Mouse (Mus musculus) liver, embryonic 16.5 days (tissue): ENCODE results near the gene Ptp4a2. TPM values are rescaled to one million over a fixed set of nuclear protein-coding genes. Genes with fewer than 3 reads are reported as not detected.
"Not testable (repeated sequence)": the region's sequence is repeated elsewhere in the genome, so short reads cannot be mapped to it uniquely, and the experiment has no call there.

ENCODE experiments used
- ATAC-seq: fragments of 200-750 bp; cut with Nextera tagmentation; 2 replicates; pipeline ENCODE4 v1.8.0; 2017; ENCODE audit warnings: low read depth, mild to moderate bottlenecking, moderate number of reproducible peaks, moderate library complexity
- H3K27ac ChIP-seq: fragments of 300-500 bp; sonication (generic); 2 replicates; pipeline ENCODE4 v1.5.1; 2014; ENCODE audit warnings: mild to moderate bottlenecking, low read length
- H3K27me3 ChIP-seq: fragments of 300-500 bp; sonication (generic); 2 replicates; pipeline ENCODE4 v1.6.1; 2014; ENCODE audit warnings: low read depth, low read length, mixed read lengths; ENCODE audit not compliant: control insufficient read depth, insufficient read depth
- H3K36me3 ChIP-seq: fragments of 300-500 bp; sonication (generic); 2 replicates; pipeline ENCODE4 v1.6.1; 2014; ENCODE audit warnings: mild to moderate bottlenecking; ENCODE audit not compliant: control insufficient read depth, insufficient read depth
- H3K4me1 ChIP-seq: fragments of 300-500 bp; sonication (generic); 2 replicates; pipeline ENCODE4 v1.6.1; 2014; ENCODE audit warnings: low read depth, low read length, mixed read lengths; ENCODE audit not compliant: control insufficient read depth
- H3K4me2 ChIP-seq: fragments of 300-500 bp; sonication (generic); 2 replicates; pipeline ENCODE4 v1.6.1; 2014; ENCODE audit warnings: low read depth, low read length, mixed read lengths
- H3K4me3 ChIP-seq: fragments of 300-500 bp; sonication (generic); 2 replicates; pipeline ENCODE4 v1.5.1; 2014; ENCODE audit warnings: low read depth, mild to moderate bottlenecking, low read length
- H3K9ac ChIP-seq: fragments of 300-500 bp; sonication (generic); 2 replicates; pipeline ENCODE4 v1.6.1; 2014; ENCODE audit warnings: low read depth, low read length
- H3K9me3 ChIP-seq: fragments of 300-500 bp; sonication (generic); replicated peaks from 2 replicates; pipeline ENCODE4 v1.6.1; 2016; ENCODE audit warnings: low read length; ENCODE audit not compliant: control insufficient read depth
- WGBS: fragments of 180-500 bp; shearing (Covaris S2); extraction: QIAGEN DNeasy Blood & Tissue Kit; methylation state at CpG from one replicate; pipeline ENCODE4 v1.1.7; 2014; ENCODE audit not compliant: insufficient replicate concordance; 5-methylcytosine and 5-hydroxymethylcytosine counted together
- polyA plus RNA-seq: library from polyadenylated mRNA; unstranded; fragments of >200 nt; fragmentation: Nextera tagmentation; extraction: Ambion mirVana; gene quantifications from 2 replicates; pipeline ENCODE4 v1.2.1, GENCODE M21; 2015

The Ptp4a2 gene
- polyA plus RNA-seq: 143 and 159 TPM in 2 replicates

GRCm38 (mm10) chr4:129810798-129811604 lies at the start of gene Ptp4a2:
Gene Ptp4a2 (plus strand): TSS chr4:129811219.
- WGBS: 1% methylated on average over 35 of the region's 35 CpGs
- no peaks in the 10 kb centered on the region for H3K36me3 ChIP-seq
- peak within 1 kb of the TSS; percentile 47 for H3K9ac ChIP-seq
- peaks cover 20% of the 10 kb centered on the region for H3K27me3 ChIP-seq
- H3K27ac ChIP-seq: peak within 1 kb of the TSS; percentile 68
- ATAC-seq: peak; percentile 68
- H3K4me3 ChIP-seq: peak within 1 kb of the TSS; percentile 53
- no peaks in the 10 kb centered on the region for H3K9me3 ChIP-seq
- peaks cover 10% of the 10 kb centered on the region for H3K4me1 ChIP-seq
- H3K4me2 ChIP-seq: peak within 1 kb of the TSS; percentile 60

DNA sequence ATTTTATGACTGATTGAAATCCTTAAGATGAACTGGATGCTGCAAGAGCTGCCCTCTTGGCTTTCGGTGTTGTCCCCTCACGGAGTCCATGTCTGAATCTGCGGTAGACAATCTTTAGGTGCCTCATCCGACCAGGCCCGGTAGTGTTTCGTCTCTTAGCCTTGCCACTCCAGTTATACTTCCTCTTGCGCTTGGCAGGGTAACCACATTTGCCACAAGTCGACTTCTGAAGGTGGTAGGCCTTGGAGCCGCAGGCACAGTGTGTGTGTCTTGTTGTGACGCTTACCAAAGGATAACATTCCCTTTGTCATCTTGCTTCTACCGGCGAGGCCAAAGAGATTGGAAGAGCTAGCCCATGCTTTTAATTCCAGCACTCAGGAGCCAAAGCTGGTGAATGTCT lies 49.4 kb upstream of the Ptp4a2 start:
- Histone ChIP-seq H3K27ac (no peak overlapping the region), H3K27me3 (no peaks in the 10 kb centered on the region), H3K4me2 (no peak overlapping the region), H3K36me3 (no peaks in the 10 kb centered on the region), H3K4me1 (no peaks in the 10 kb centered on the region), H3K9ac (no peak overlapping the region), H3K4me3 (no peak overlapping the region), H3K9me3 (no peaks in the 10 kb centered on the region)
- WGBS: 27% methylated on average over 12 of the region's 12 CpGs
- no peak for ATAC-seq

- not testable (repeated sequence) for H3K9me3 ChIP-seq, H3K4me2 ChIP-seq, H3K27ac ChIP-seq, H3K36me3 ChIP-seq, H3K27me3 ChIP-seq, H3K9ac ChIP-seq, ATAC-seq, H3K4me1 ChIP-seq, H3K4me3 ChIP-seq
- WGBS: 82% methylated on average over 1 of the region's 1 CpGs
These were observed 48.5 kb upstream of the Ptp4a2 start for GRCm38 (mm10) chr4:129762496-129762895.

DNA sequence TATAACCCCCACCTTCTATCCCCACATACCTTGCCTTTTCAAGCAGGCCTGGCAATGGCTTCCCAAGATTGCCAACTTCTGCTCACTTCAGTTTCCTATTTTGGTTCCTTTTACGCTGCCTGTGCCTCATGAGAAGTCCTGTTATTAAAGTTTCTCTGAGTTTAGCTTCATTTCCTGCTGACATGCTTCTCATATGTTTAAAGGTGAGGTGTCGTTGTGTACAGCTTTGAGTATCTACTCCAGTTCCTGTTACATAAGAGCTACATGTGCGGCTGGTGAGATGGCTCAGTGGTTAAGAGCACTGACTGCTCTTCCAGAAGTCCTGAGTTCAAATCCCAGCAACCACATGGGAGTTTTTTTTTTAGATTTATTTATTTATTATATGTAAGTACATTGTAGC lies 45.7 kb upstream of the Ptp4a2 start:
- ATAC-seq: no peak
- 62% methylated on average over 3 of the region's 3 CpGs for WGBS
- Histone ChIP-seq H3K4me1 (no peaks in the 10 kb centered on the region), H3K36me3 (no peaks in the 10 kb centered on the region), H3K27me3 (no peaks in the 10 kb centered on the region), H3K27ac (no peak overlapping the region), H3K4me3 (no peak overlapping the region), H3K4me2 (no peak overlapping the region), H3K9me3 (no peaks in the 10 kb centered on the region), H3K9ac (no peak overlapping the region)

GRCm38 (mm10) chr4:129767782-129768181 lies 43.2 kb upstream of the Ptp4a2 start:
- no peak overlapping the region for H3K4me3 ChIP-seq
- no peaks in the 10 kb centered on the region for H3K36me3 ChIP-seq
- peaks cover 15% of the 10 kb centered on the region for H3K27me3 ChIP-seq
- 76% methylated on average over 8 of the region's 8 CpGs for WGBS
- no peak overlapping the region for H3K27ac ChIP-seq
- no peaks in the 10 kb centered on the region; the same call in 1 of the 2 replicates for H3K4me1 ChIP-seq
- H3K4me2 ChIP-seq: no peak overlapping the region
- no peak overlapping the region for H3K9ac ChIP-seq
- H3K9me3 ChIP-seq: no peaks in the 10 kb centered on the region
- no peak for ATAC-seq

- 24% methylated on average over 3 of the region's 3 CpGs for WGBS
- H3K4me2 ChIP-seq, H3K9me3 ChIP-seq, H3K36me3 ChIP-seq, ATAC-seq, H3K27ac ChIP-seq, H3K4me3 ChIP-seq, H3K9ac ChIP-seq, H3K4me1 ChIP-seq: not testable (repeated sequence)
- peaks cover 15% of the 10 kb centered on the region for H3K27me3 ChIP-seq
These were observed 42.3 kb upstream of the Ptp4a2 start for GRCm38 (mm10) chr4:129768742-129769141.

GRCm38 (mm10) chr4:129770600-129770999 lies 40.4 kb upstream of the Ptp4a2 start:
- peaks cover 15% of the 10 kb centered on the region for H3K27me3 ChIP-seq
- H3K4me1 ChIP-seq: no peaks in the 10 kb centered on the region; the same call in 1 of the 2 replicates
- H3K36me3 ChIP-seq: no peaks in the 10 kb centered on the region
- WGBS: 20% methylated on average over 6 of the region's 6 CpGs
- H3K27ac ChIP-seq: no peak overlapping the region
- no peak for ATAC-seq
- H3K4me3 ChIP-seq: no peak overlapping the region
- H3K4me2 ChIP-seq: no peak overlapping the region
- H3K9ac ChIP-seq: no peak overlapping the region
- H3K9me3 ChIP-seq: no peaks in the 10 kb centered on the region

DNA sequence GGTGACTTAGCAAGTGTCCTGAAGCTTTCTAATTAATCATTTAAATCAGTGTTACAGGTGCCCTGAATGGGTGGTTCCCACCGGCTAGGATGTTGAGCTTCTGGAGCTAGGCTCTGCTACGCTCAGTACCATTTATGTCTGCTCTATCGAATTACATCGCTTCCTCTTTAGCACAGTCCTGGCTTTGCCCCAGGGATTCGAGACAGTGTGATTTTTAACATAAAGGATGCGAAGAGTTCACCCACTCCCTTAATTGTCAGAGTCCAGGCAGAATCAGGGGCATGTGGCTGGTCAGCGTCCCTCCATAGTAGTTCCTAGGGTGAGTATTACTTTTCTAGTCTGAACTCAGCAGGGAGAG lies 39.7 kb upstream of the Ptp4a2 start:
- Histone ChIP-seq H3K27ac (no peak overlapping the region), H3K4me3 (no peak overlapping the region), H3K27me3 (peaks cover 15% of the 10 kb centered on the region), H3K36me3 (no peaks in the 10 kb centered on the region), H3K9me3 (no peaks in the 10 kb centered on the region), H3K4me1 (no peaks in the 10 kb centered on the region; the same call in 1 of the 2 replicates), H3K9ac (no peak overlapping the region), H3K4me2 (peak overlapping the region; percentile 23; the same call in 1 of the 2 replicates)
- 24% methylated on average over 7 of the region's 7 CpGs for WGBS
- no peak for ATAC-seq
